Mouse (Mus musculus) urinary bladder, postnatal 4 days (tissue): ENCODE measurements around the gene Ergic1.
A peak's percentile ranks its signal among the peaks of the same experiment; 100 is the strongest.

Source experiments
- DNase-seq, 2 experiments: peaks; one replicate each; pipeline ENCODE4 v3.0.0; 2021 to 2022; ENCODE audit warnings: low spot score in 2 of 2

Gene Ergic1

GRCm38 (mm10) chr17:26561290-26561640 is at the start of gene Ergic1:
Gene Ergic1 (plus strand): TSS chr17:26561489.
- peak; percentile 87 to 92 for DNase-seq

- DNase-seq: no peak
Measured at GRCm38 (mm10) chr17:26511816-26512774, 49.2 kb upstream of the Ergic1 start.

GRCm38 (mm10) chr17:26512961-26513360 is 48.3 kb upstream of the Ergic1 start:
- DNase-seq: no peak

- no peak for DNase-seq
Measured at GRCm38 (mm10) chr17:26513459-26514290, 47.6 kb upstream of the Ergic1 start.

GRCm38 (mm10) chr17:26514581-26515030 is 46.7 kb upstream of the Ergic1 start:
- DNase-seq: no peak

GRCm38 (mm10) chr17:26515675-26516074 is 45.6 kb upstream of the Ergic1 start:
- no peak for DNase-seq

GRCm38 (mm10) chr17:26518306-26518705 is 43.0 kb upstream of the Ergic1 start:
- no peak for DNase-seq

- DNase-seq: no peak
Measured at GRCm38 (mm10) chr17:26522711-26523110, 38.6 kb upstream of the Ergic1 start.

- no peak for DNase-seq
Measured at GRCm38 (mm10) chr17:26524316-26524715, 37.0 kb upstream of the Ergic1 start.

GRCm38 (mm10) chr17:26524801-26525200 is 36.5 kb upstream of the Ergic1 start:
- no peak for DNase-seq

- no peak for DNase-seq
Measured at GRCm38 (mm10) chr17:26525316-26525715, 36.0 kb upstream of the Ergic1 start.

GRCm38 (mm10) chr17:26527291-26527690 is 34.0 kb upstream of the Ergic1 start:
- no peak for DNase-seq

GRCm38 (mm10) chr17:26528751-26529150 is 32.5 kb upstream of the Ergic1 start:
- DNase-seq: no peak

GRCm38 (mm10) chr17:26529791-26530241 is 31.5 kb upstream of the Ergic1 start:
- DNase-seq: no peak

- peak in 1 of 2 experiments; percentile 44 for DNase-seq
Measured at GRCm38 (mm10) chr17:26530590-26531081, 30.7 kb upstream of the Ergic1 start.

GRCm38 (mm10) chr17:26531395-26532027 is 29.8 kb upstream of the Ergic1 start:
- no peak for DNase-seq

GRCm38 (mm10) chr17:26532476-26533045 is 28.7 kb upstream of the Ergic1 start:
- no peak for DNase-seq

GRCm38 (mm10) chr17:26533871-26534372 is 27.4 kb upstream of the Ergic1 start:
- DNase-seq: peak in 1 of 2 experiments; percentile 41

GRCm38 (mm10) chr17:26534695-26535094 is 26.6 kb upstream of the Ergic1 start:
- DNase-seq: no peak

- no peak for DNase-seq
Measured at GRCm38 (mm10) chr17:26535251-26536136, 25.8 kb upstream of the Ergic1 start.
